Mouse (Mus musculus) ovary, postnatal 14 days (tissue): Measurements from ENCODE around the gene Rhbdl1.
A peak's percentile ranks its signal among the peaks of the same experiment; 100 is the strongest.

Source experiments
- DNase-seq: peaks from one replicate; pipeline ENCODE4 v3.0.0; 2022; ENCODE audit warnings: low spot score

Gene Rhbdl1

GRCm38 (mm10) chr17:25794197-25794596 is 42.9 kb downstream of the Rhbdl1 start:
- no peak for DNase-seq

- peak; percentile 62 for DNase-seq
These were observed 44.5 kb downstream of the Rhbdl1 start, which contains the start of gene Fam173a for GRCm38 (mm10) chr17:25792615-25793014. TSS of gene Fam173a (minus strand) at chr17:25792901.

GRCm38 (mm10) chr17:25791843-25792527 is 45.1 kb downstream of the Rhbdl1 start:
- peak; percentile 88 for DNase-seq

- DNase-seq, result no peak
These were observed 45.7 kb downstream of the Rhbdl1 start for GRCm38 (mm10) chr17:25791320-25791842.

- DNase-seq, result no peak
These were observed 50.2 kb downstream of the Rhbdl1 start for GRCm38 (mm10) chr17:25786781-25787504.

- DNase-seq, result no peak
These were observed 50.8 kb downstream of the Rhbdl1 start, which contains the start of gene Ccdc78 for GRCm38 (mm10) chr17:25786280-25786679. TSS of gene Ccdc78 (plus strand) at chr17:25786580.

GRCm38 (mm10) chr17:25785281-25785745 is 51.8 kb downstream of the Rhbdl1 start, which contains the start of gene Haghl:
TSS of gene Haghl (minus strand) at chr17:25785673.
- DNase-seq, result peak; percentile 94
